In genomic region chr12:80168178-80168686, GRCm38 (mm10) we compare ENCODE assay signal across 7 mouse cellular contexts. TPM values are rescaled to one million over a fixed set of nuclear protein-coding genes. Genes with fewer than 3 reads are reported as not detected.
DNase-seq lines count a peak whose midpoint lies in the region; ATAC-seq and TF ChIP-seq lines count a peak whose summit lies in the region.

No protein-coding gene starts in this region.

- peaks cover 52% of the 10 kb centered on the region for H3K36me3 ChIP-seq in embryonic facial prominence, embryonic 14.5 days (ENCODE audit: control insufficient read depth, insufficient read depth, low read length)
- peaks cover 40% of the 10 kb centered on the region for H3K36me3 ChIP-seq in heart, embryonic 11.5 days (ENCODE audit: control insufficient read depth, insufficient read depth, low read length)
- peaks cover 69% of the 10 kb centered on the region for H3K36me3 ChIP-seq in kidney, embryonic 15.5 days
- H3K36me3 ChIP-seq in limb, embryonic 15.5 days = peaks cover 47% of the 10 kb centered on the region
- H3K36me3 ChIP-seq in midbrain, postnatal 0 days (ENCODE audit: insufficient read depth, low read length) = peaks cover 20% of the 10 kb centered on the region

- no peak overlapping the region for H3K27ac ChIP-seq in bone marrow, adult 2 months (ENCODE audit: control insufficient read depth, insufficient read depth, low read depth, low read length, poor library complexity)
- H3K27ac ChIP-seq in embryonic facial prominence, embryonic 14.5 days (replicated peaks; ENCODE audit: low read depth, low read length) = peak overlapping the region; percentile 79
- peak overlapping the region; percentile 84 for H3K27ac ChIP-seq in heart, embryonic 11.5 days (ENCODE audit: low read depth, low read length)
- H3K27ac ChIP-seq in kidney, embryonic 15.5 days = peak overlapping the region; percentile 93
- peak overlapping the region; percentile 91 for H3K27ac ChIP-seq in limb, embryonic 15.5 days
- peak overlapping the region; percentile 65 for H3K27ac ChIP-seq in midbrain, postnatal 0 days (ENCODE audit: low read depth, low read length)

- TF ChIP-seq POLR2A in bone marrow, adult 2 months (IDR thresholded peaks at IDR 0.05; ENCODE audit: borderline replicate concordance, control insufficient read depth, low read depth, low read length) = no peak

- ATAC-seq in embryonic facial prominence, embryonic 14.5 days (ENCODE audit: low read depth) = peak; percentile 85
- peak; percentile 51; the same call in 1 of the 2 replicates for ATAC-seq in heart, embryonic 11.5 days (replicated peaks; ENCODE audit: insufficient number of reproducible peaks, low FRiP score, low TSS enrichment)
- ATAC-seq in kidney, embryonic 15.5 days (replicated peaks; ENCODE audit: low FRiP score) = peak; percentile 80
- ATAC-seq in limb, embryonic 15.5 days (ENCODE audit: insufficient number of reproducible peaks, low FRiP score, low TSS enrichment, low read depth) = peak; percentile 82
- peak; percentile 90 for ATAC-seq in midbrain, postnatal 0 days (ENCODE audit: low FRiP score)

- peak overlapping the region; percentile 82 for H3K4me3 ChIP-seq in bone marrow, adult 2 months (replicated peaks; ENCODE audit: control insufficient read depth, low read depth, low read length)
- H3K4me3 ChIP-seq in embryonic facial prominence, embryonic 14.5 days (ENCODE audit: low read depth, low read length) = peak overlapping the region; percentile 60
- H3K4me3 ChIP-seq in heart, embryonic 11.5 days (ENCODE audit: low read depth, low read length) = peak overlapping the region; percentile 57
- peak overlapping the region; percentile 69 for H3K4me3 ChIP-seq in kidney, embryonic 15.5 days (replicated peaks)
- peak overlapping the region; percentile 63 for H3K4me3 ChIP-seq in limb, embryonic 15.5 days
- peak overlapping the region; percentile 38 for H3K4me3 ChIP-seq in midbrain, postnatal 0 days (ENCODE audit: low read depth, low read length)

- TF ChIP-seq CTCF in bone marrow, adult 2 months (IDR thresholded peaks at IDR 0.05; ENCODE audit: control insufficient read depth, insufficient read depth, low read length) = no peak
- peak; percentile 33; the same call in 1 of the 2 replicates for TF ChIP-seq CTCF in midbrain, postnatal 0 days (IDR thresholded peaks at IDR 0.05)

- no peaks in the 10 kb centered on the region for H3K27me3 ChIP-seq in embryonic facial prominence, embryonic 14.5 days (replicated peaks; ENCODE audit: control insufficient read depth, insufficient read depth, low read length)
- H3K27me3 ChIP-seq in heart, embryonic 11.5 days (ENCODE audit: control insufficient read depth, insufficient read depth, low read length) = no peaks in the 10 kb centered on the region
- no peaks in the 10 kb centered on the region for H3K27me3 ChIP-seq in kidney, embryonic 15.5 days
- H3K27me3 ChIP-seq in limb, embryonic 15.5 days = no peaks in the 10 kb centered on the region
- no peaks in the 10 kb centered on the region for H3K27me3 ChIP-seq in midbrain, postnatal 0 days (ENCODE audit: insufficient read depth, low read length)

- peak overlapping the region; percentile 44 for H3K4me2 ChIP-seq in embryonic facial prominence, embryonic 14.5 days (ENCODE audit: low read depth, low read length)
- H3K4me2 ChIP-seq in heart, embryonic 11.5 days = peak overlapping the region; percentile 53
- H3K4me2 ChIP-seq in kidney, embryonic 15.5 days = peak overlapping the region; percentile 51
- peak overlapping the region; percentile 37 for H3K4me2 ChIP-seq in limb, embryonic 15.5 days
- H3K4me2 ChIP-seq in midbrain, postnatal 0 days (ENCODE audit: low read depth, low read length, poor library complexity, severe bottlenecking) = peak overlapping the region; percentile 40

- peak overlapping the region; percentile 69 for H3K9ac ChIP-seq in embryonic facial prominence, embryonic 14.5 days (ENCODE audit: low read depth, low read length)
- H3K9ac ChIP-seq in heart, embryonic 11.5 days (ENCODE audit: low read depth, low read length) = peak overlapping the region; percentile 67; the same call in 1 of the 2 replicates
- peak overlapping the region; percentile 49 for H3K9ac ChIP-seq in kidney, embryonic 15.5 days
- H3K9ac ChIP-seq in limb, embryonic 15.5 days = peak overlapping the region; percentile 39; the same call in 1 of the 2 replicates
- H3K9ac ChIP-seq in midbrain, postnatal 0 days (replicated peaks; ENCODE audit: low read length, poor library complexity, severe bottlenecking) = peak overlapping the region; percentile 54

- 31% methylated on average over 35 of the region's 35 CpGs for WGBS in bone marrow, adult 2 months
- 22% methylated on average over 34 of the region's 35 CpGs for WGBS in embryonic facial prominence, embryonic 14.5 days
- WGBS in heart, embryonic 11.5 days (ENCODE audit: insufficient replicate concordance) = 19% methylated on average over 35 of the region's 35 CpGs
- WGBS in kidney, embryonic 15.5 days = 17% methylated on average over 35 of the region's 35 CpGs
- 24% methylated on average over 35 of the region's 35 CpGs for WGBS in limb, embryonic 15.5 days
- WGBS in midbrain, postnatal 0 days = 6% methylated on average over 35 of the region's 35 CpGs

- H3K4me1 ChIP-seq in bone marrow, adult 2 months (ENCODE audit: control insufficient read depth, insufficient read depth, low read length) = no peaks in the 10 kb centered on the region
- no peaks in the 10 kb centered on the region for H3K4me1 ChIP-seq in embryonic facial prominence, embryonic 14.5 days (ENCODE audit: control insufficient read depth, insufficient read depth, low read length)
- H3K4me1 ChIP-seq in heart, embryonic 11.5 days (ENCODE audit: control insufficient read depth, insufficient read depth, low read length) = 0 out of 2 replicates have a peak, but pooled peaks cover 2% of the 10 kb centered on the region
- H3K4me1 ChIP-seq in kidney, embryonic 15.5 days = peaks cover 4% of the 10 kb centered on the region; the same call in 1 of the 2 replicates
- peaks cover 7% of the 10 kb centered on the region; the same call in 1 of the 2 replicates for H3K4me1 ChIP-seq in limb, embryonic 15.5 days
- H3K4me1 ChIP-seq in midbrain, postnatal 0 days (ENCODE audit: insufficient read depth, low read length) = no peaks in the 10 kb centered on the region

- H3K9me3 ChIP-seq in embryonic facial prominence, embryonic 14.5 days (ENCODE audit: control insufficient read depth, low read length) = no peaks in the 10 kb centered on the region
- H3K9me3 ChIP-seq in heart, embryonic 11.5 days (replicated peaks; ENCODE audit: control insufficient read depth, low read length) = no peaks in the 10 kb centered on the region
- no peaks in the 10 kb centered on the region for H3K9me3 ChIP-seq in kidney, embryonic 15.5 days (replicated peaks)
- no peaks in the 10 kb centered on the region for H3K9me3 ChIP-seq in limb, embryonic 15.5 days
- no peaks in the 10 kb centered on the region for H3K9me3 ChIP-seq in midbrain, postnatal 0 days (ENCODE audit: low read length)

- peak; percentile 93 for DNase-seq in embryonic facial prominence, embryonic 14.5 days (ENCODE audit: low spot score)
- peak; percentile 92 for DNase-seq in midbrain, postnatal 0 days (ENCODE audit: low spot score)
- peak; percentile 51 to 59 for DNase-seq in spleen, postnatal 14 days (ENCODE audit: low spot score in 2 of 2)

RNA-seq across cellular contexts. Expression of gene Zfp36l1, which starts 55.4 kb away (rescaled TPM):
- 20.1 and 33.6 TPM in 2 replicates for polyA plus RNA-seq in bone marrow, adult 2 months (2011; ENCODE audit: insufficient read depth, insufficient read length, low replicate concordance, missing spikeins)
- polyA plus RNA-seq in embryonic facial prominence, embryonic 14.5 days (2014; fragmentation: Nextera tagmentation; extraction: Ambion mirVana) = 145 and 151 TPM in 2 replicates
- polyA plus RNA-seq in heart, embryonic 11.5 days (2014; fragmentation: Nextera tagmentation; extraction: Ambion mirVana) = 133 and 144 TPM in 2 replicates
- polyA plus RNA-seq in kidney, embryonic 15.5 days (2015; fragmentation: Nextera tagmentation; extraction: Ambion mirVana) = 136 and 154 TPM in 2 replicates
- polyA plus RNA-seq in limb, embryonic 15.5 days (2015; fragmentation: Nextera tagmentation; extraction: Ambion mirVana) = 147 and 148 TPM in 2 replicates
- 32.7 and 47.4 TPM in 2 replicates for total RNA-seq in midbrain, postnatal 0 days (2014; rRNA removed)
- polyA plus RNA-seq in midbrain, postnatal 0 days (2015; fragmentation: Nextera tagmentation; extraction: Ambion mirVana) = 46.3 and 48.5 TPM in 2 replicates
